Mouse (Mus musculus) lung, adult 18-20 months (tissue): ENCODE data around the gene Sh3bp2.
"Not testable (repeated sequence)": the region's sequence is repeated elsewhere in the genome, so short reads cannot be mapped to it uniquely, and the experiment has no call there.

Source experiments
- DNase-seq, 2 experiments: peaks; one replicate each; pipeline ENCODE4 v3.0.0; 2022; ENCODE audit warnings: mixed read lengths in 2 of 2

Gene Sh3bp2

GRCm38 (mm10) chr5:34573268-34574221 is 47.9 kb downstream of the Sh3bp2 start, which contains the start of gene Add1:
Gene Add1 (plus strand): TSS chr5:34573664.
- peak; percentile 97 for DNase-seq

DNA sequence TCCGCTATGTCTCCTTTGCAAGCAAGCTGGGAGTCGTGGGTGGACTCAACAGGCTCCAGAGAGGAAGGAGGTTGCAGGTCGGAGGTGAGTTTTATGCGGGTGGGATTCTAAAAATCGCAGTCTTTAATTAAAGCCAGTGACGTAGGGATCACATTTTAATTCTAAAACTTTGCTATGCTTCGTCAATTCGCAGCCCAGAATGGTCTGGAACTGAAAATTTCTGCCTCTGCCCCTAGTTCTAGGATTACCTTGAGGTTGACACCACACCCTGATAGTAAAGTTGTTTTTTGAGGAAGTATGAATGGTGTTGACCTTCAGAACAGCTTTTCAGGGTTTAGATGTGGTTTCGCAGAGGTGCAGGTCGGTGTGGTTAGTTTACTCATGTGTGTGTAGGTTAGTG is 49.1 kb downstream of the Sh3bp2 start:
- DNase-seq = no peak

- DNase-seq = no peak
Observed at GRCm38 (mm10) chr5:34576286-34576685, 50.6 kb downstream of the Sh3bp2 start.

DNA sequence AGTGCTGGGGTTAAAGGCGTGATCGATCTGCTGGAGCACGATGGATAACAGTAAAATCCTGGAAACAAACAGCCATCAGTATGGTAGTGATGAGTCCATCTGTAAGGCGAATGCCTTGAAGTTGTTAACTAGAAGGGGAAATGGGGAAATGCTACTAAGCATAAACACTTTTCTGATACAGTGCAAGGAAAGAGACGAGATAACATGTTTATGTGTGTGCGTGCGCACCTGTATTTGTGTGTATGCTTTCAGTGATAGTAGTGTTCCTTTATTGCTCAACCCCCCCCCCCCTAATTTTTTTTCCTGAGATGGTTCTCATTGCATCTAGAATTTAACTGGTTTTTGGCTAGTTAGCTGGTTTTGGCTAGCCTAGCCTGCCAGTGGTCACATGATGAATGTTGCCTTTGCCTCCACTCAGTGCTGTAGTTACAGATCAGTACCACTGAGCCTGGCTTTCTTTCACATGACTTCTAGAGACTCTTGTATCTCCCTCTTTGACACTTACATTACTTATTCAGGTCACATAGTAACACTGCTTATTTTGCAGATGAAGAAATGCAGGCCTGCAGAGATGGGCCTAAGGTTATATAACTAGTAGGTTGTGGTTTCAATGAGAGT is 52.5 kb downstream of the Sh3bp2 start:
- DNase-seq = no peak

DNA sequence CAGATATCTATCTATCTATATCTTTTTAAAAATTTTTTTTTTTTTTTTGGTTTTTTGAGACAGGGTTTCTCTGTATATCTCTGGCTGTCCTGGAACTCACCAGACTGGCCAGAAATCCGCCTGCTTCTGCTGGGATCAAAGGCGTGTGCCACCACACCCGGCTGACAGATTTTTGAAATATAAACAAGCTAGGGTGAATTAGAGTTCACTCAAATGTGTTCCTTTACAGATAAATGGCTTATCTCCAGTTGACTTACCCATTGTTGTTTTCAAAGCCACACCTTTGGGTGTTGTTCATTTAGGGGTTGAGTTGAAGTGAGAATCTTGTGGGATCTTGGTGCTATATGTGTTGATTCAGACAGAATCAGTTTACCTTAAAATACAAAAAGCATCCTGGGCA is 53.7 kb downstream of the Sh3bp2 start:
- DNase-seq = no peak

DNA sequence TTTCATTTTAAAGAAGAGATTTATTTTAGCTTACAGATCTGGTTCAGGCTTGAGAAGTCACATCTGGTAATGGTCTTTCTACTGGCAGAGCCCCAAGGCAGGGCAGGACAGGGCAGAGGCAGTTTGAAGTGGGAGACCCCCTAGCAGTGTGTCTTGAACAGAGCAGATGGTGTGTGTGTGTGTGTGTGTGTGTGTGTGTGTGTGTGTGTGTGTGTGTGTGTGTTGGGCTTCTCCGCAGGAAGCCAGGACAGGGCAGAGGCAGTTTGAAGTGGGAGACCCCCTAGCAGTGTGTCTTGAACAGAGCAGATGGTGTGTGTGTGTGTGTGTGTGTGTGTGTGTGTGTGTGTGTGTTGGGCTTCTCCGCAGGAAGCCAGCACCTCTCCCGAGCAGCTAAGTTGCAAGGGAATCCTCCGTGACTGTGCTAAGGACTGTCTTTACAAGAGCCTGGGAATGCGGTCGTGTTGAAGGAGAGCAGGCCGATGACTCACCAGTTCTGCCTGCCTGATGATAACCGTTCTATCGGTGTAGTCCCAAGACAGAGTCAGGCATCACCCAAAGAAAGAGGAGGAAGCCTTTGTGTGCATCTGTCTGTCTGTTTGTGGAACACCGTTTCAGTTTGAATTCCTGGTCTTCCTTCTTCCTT is 56.2 kb downstream of the Sh3bp2 start:
- DNase-seq = peak; percentile 12 to 21

GRCm38 (mm10) chr5:34582314-34582675 is 56.7 kb downstream of the Sh3bp2 start:
- no peak for DNase-seq

DNA sequence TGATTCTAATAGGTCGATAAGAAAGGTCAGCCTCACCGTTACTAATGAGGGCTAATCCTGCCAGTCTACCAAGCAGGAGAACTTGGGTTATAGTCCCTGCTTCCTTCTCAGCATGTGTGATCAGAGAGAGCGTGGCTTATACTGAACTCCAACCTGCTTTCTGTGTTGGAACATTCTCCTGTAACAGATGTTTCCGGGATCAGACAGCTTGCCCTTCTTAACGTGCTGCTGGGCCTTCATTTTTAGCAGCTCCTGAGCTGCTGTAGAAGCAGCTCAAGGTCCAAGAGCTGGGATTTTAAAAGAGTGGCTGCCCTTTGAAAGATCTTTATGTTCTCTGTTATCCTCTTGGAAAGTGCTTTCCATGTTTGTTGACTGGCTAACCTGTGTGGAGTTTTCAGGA is 59.6 kb downstream of the Sh3bp2 start:
- no peak for DNase-seq

DNA sequence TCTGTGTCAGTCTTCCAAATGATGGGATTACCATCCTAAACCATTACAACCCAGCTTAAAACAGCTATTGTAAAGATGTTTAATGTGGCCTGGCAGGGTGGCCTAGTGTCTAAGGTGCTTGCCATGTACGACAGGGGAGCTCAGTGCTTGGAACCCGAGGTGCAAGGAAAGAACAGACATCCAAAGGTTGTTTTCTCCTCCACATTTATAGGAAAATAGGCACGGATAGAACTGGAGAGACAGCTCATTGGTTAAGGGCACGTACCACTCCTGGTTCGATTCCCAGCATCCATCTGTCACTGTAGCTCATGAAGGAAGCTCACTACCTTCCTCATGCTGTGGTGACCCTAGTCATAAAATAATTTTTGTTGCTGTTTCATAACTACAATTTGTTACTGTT is 62.2 kb downstream of the Sh3bp2 start:
- DNase-seq = no peak

- no peak for DNase-seq
Observed at GRCm38 (mm10) chr5:34590059-34590458, 64.4 kb downstream of the Sh3bp2 start.

DNA sequence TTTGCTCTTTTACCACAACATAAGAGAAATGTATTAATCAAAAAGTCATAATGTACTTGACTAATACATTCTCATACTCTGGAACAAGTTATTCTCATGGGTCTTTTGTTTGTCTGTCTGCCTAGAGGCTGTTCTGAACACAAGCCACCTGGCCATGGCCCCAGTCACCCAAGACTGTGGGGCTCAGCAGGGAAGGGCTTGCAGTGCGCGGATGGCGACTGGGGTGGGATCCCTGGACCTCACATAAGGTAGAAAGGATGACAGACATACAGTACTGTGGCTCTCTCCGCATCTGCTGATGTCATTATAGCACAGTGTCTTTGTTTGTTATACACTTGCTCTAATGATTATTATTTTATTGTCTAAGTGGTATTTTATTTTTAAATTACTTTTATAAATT is 65.1 kb downstream of the Sh3bp2 start:
- DNase-seq = no peak

DNA sequence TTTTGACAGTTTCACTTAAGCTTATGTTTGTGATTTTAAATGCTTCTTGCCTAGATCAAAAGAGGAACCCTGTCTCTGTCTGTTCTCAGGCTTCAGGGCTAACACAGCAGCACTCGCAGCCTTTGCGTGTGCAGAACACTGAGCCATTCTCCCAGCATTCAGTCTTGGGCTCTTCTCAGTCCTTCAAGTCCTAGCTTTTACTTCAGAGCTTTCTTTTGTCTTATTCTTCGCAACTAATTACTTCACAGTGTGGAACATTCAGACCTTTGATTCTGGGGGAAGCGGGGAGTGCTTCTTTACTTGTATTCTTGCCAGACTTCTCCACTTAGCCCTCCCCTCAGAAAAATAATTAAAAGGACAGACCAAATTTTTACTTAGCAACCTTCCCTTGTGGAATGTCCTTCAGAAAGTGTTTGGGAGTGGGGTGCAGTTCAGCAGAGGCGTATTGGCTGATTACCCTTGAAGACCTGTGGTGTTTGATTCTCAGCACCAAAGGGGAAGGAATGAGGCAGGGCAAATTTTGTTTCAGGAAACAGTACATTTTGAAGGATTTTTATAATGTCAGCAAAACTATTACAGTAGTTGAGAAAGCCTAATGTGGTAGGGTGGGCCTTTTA is 65.9 kb downstream of the Sh3bp2 start:
- DNase-seq = no peak

GRCm38 (mm10) chr5:34592224-34592623 is 66.6 kb downstream of the Sh3bp2 start:
- not testable (repeated sequence) for DNase-seq

DNA sequence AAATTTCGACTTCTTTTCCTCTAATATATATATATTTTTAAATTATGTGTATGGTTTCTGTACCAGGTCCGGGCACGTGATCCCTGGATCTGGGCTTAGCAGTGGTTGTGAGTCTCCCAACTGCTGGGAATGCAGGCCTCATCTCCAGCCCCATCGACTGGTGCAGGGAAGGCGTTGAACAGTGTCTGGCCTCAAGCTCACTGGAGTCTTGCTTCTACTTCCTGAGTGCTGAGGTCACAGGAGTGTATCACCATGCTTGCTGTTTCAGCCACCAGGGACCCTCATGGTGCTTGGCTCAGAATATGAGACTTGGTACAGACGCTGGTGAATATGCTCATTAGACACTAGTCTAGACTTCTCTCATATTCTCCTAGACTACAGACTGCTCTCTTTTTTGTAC is 67.0 kb downstream of the Sh3bp2 start:
- no peak for DNase-seq

DNA sequence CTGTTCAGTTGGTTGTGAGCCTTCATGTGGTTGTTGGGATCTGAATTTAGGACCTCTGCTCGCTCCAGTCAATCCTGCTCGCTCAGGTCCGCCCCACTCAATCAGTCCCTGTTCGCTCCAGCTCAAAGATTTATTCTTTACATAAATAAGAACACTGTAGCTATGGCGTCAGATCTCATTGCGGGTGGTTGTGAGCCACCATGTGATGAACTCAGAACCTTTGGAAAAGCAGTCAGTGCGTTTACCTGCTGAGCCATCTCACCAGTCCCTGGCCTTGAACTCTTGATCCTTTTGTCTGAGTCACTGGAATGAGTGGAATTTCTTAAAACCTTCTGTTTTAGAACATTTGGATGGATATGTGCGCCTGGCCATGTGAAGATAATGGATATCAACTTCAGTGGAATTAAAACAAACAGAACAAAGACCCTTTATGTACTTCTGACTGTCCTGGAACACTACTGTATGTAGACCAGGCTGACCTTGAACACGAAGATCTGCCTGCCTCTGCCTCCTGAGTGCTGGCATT is 67.6 kb downstream of the Sh3bp2 start:
- DNase-seq = no peak

GRCm38 (mm10) chr5:34604576-34604975 is 78.9 kb downstream of the Sh3bp2 start:
- no peak for DNase-seq

- DNase-seq = peak; percentile 19 to 60
Observed at GRCm38 (mm10) chr5:34607100-34607880, 81.7 kb downstream of the Sh3bp2 start.

GRCm38 (mm10) chr5:34608226-34608625 is 82.6 kb downstream of the Sh3bp2 start:
- no peak for DNase-seq

DNA sequence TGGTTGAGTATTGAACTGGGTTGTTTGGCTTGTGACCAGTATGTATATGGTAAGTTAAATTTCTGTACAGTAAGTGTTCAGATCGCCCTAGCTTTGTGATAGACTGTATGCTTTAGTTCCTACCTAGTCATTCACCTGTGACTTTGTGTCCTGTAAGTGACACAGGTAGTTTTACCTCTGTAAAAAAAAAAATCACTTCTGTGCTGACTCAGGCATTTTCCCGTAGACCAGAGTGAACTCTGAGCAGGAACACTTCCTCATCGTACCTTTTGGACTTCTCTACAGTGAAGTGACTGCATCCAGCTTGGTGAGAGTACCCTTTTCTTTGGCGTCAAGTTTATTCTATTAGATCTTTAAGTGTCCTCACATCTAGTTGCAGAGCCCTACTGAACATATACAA is 84.3 kb downstream of the Sh3bp2 start:
- DNase-seq = no peak
